7 mouse cellular contexts compared by ENCODE assay signal in genomic region chr19:25343657-25344322, GRCm38 (mm10).
DNase-seq lines count a peak whose midpoint lies in the region; ATAC-seq and TF ChIP-seq lines count a peak whose summit lies in the region.

No protein-coding gene starts in this region.

- no peaks in the 10 kb centered on the region for H3K36me3 ChIP-seq in lung, embryonic 15.5 days

- peak overlapping the region; percentile 19 for H3K4me3 ChIP-seq in left cerebral cortex, adult 2 months
- peak overlapping the region; percentile 22 for H3K4me3 ChIP-seq in lung, embryonic 15.5 days

- no peaks in the 10 kb centered on the region for H3K9me3 ChIP-seq in lung, embryonic 15.5 days

- peaks cover 14% of the 10 kb centered on the region for H3K4me1 ChIP-seq in lung, embryonic 15.5 days

- DNase-seq in left cerebral cortex, adult 2 months (ENCODE audit: extremely low spot score in 1 of 2, low spot score in 2 of 2): peak in 1 of 2 experiments; percentile 18
- no peak for DNase-seq in left cerebral cortex, adult 9 months (ENCODE audit: low spot score in 2 of 2)
- peak; percentile 13 to 30 for DNase-seq in frontal cortex, postnatal 36 days (ENCODE audit: low spot score in 2 of 2)
- DNase-seq in heart, postnatal 10 days: peak; percentile 67 to 69

- 15% methylated on average over 16 of the region's 16 CpGs for WGBS in lung, embryonic 15.5 days

- H3K9ac ChIP-seq in lung, embryonic 15.5 days: no peak overlapping the region

- H3K27me3 ChIP-seq in lung, embryonic 15.5 days: peaks cover 8% of the 10 kb centered on the region

- no peak for TF ChIP-seq CTCF in left cerebral cortex, adult 2 months (IDR thresholded peaks at IDR 0.05)

- ATAC-seq in lung, embryonic 15.5 days (ENCODE audit: borderline replicate concordance, extremely low read depth, low FRiP score, low TSS enrichment): peak; percentile 48; the same call in 1 of the 2 replicates
- no peak for ATAC-seq in activated CD4-positive, CD25-positive, alpha-beta regulatory T cell, adult 4 months
- ATAC-seq in CD4-positive, CD25-positive, alpha-beta regulatory T cell, adult 4 months: no peak

- intact Hi-C loops in left cerebral cortex, adult 2 months (cut with DNase I): loop anchor here (5.0 kb wide), 2 partner anchors 284 to 381 kb away; partner anchors contain the start of gene Cbwd1
- intact Hi-C loops in heart, postnatal 10 days (cut with DNase I): loop anchor here (5.0 kb wide), 1 partner anchor 284 kb away; no protein-coding TSS in a partner anchor

- H3K27ac ChIP-seq in left cerebral cortex, adult 2 months: no peak overlapping the region
- no peak overlapping the region for H3K27ac ChIP-seq in lung, embryonic 15.5 days

- peak overlapping the region; percentile 56 for H3K4me2 ChIP-seq in lung, embryonic 15.5 days

Comparison
In these comparisons a context has a peak if more than half of its experiments do, and no peak if none do; other contexts are left out.
1. DNase-seq: peak in frontal cortex, postnatal 36 days (2 of 2) and heart, postnatal 10 days (2 of 2); none in left cerebral cortex, adult 9 months (0 of 2).